Mouse (Mus musculus): ENCODE data around the gene Ppp3ca.

- TF ChIP-seq CTCF (IDR thresholded peaks at IDR 0.05; ENCODE audit: low read depth) (no peak), EP300 (IDR thresholded peaks at IDR 0.05; ENCODE audit: low read depth) (peak; percentile 42; the same call in 1 of the 2 replicates)
Observed at GRCm38 (mm10) chr3:136736773-136737298, 66.9 kb downstream of the Ppp3ca start.

Measured in liver, postnatal 0 days (tissue).